ENCODE assay signal across 16 mouse cellular contexts in the genomic region with DNA sequence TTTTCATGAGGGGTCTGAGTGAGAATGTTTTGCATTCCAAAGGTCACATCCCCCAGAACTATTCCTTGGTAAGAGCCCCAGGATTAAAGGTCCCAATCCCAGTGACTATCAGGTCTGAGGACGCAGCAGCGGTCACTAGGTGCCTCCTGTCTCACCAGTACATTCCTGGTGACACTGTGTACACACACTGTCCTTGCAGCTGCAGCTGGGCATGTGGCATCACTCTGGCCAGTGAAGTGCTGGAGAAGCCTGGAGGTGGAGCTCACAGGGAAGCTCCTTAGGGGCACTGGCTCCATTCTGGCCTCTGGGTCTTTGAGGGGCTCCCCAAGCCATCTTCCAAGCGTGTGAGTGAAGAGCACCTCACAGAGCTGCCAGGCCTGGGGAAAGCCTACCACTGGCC.
"Had no signal": no experiment of that assay in that cellular context is flagged by ENCODE, and none has a peak within 500 bp of the region (broad histone marks: within the 10 kb centered on the region; RNA-seq: fewer than 3 reads in every experiment).

No protein-coding gene starts in this region.

- DNase-seq: lung, adult 2 months; lung, postnatal 14 days; lung, postnatal 36 days; right cerebral cortex, postnatal 14 days; thymus, adult 2 months; thymus, postnatal 25 days had no signal

- H3K27ac ChIP-seq: lung, embryonic 15.5 days; macrophage; midbrain, embryonic 13.5 days; midbrain, embryonic 15.5 days; neural tube, embryonic 12.5 days; stomach, embryonic 15.5 days; stomach, postnatal 0 days had no signal

- H3K4me1 ChIP-seq: lung, embryonic 15.5 days; midbrain, embryonic 13.5 days; midbrain, embryonic 15.5 days; neural tube, embryonic 12.5 days; stomach, embryonic 15.5 days had no signal

- H3K36me3 ChIP-seq: lung, embryonic 15.5 days; midbrain, embryonic 15.5 days; neural tube, embryonic 12.5 days; stomach, embryonic 15.5 days had no signal

- H3K4me3 ChIP-seq: lung, embryonic 15.5 days; megakaryocyte, embryonic 14.5 days; midbrain, embryonic 13.5 days; midbrain, embryonic 15.5 days; neural tube, embryonic 12.5 days; stomach, embryonic 15.5 days had no signal

- H3K4me2 ChIP-seq: lung, embryonic 15.5 days; midbrain, embryonic 11.5 days; midbrain, embryonic 13.5 days; midbrain, embryonic 15.5 days; neural tube, embryonic 12.5 days; stomach, embryonic 15.5 days had no signal

- H3K27me3 ChIP-seq: lung, embryonic 15.5 days; megakaryocyte, embryonic 14.5 days; midbrain, embryonic 13.5 days; midbrain, embryonic 15.5 days; neural tube, embryonic 12.5 days; stomach, embryonic 15.5 days had no signal

- H3K9ac ChIP-seq: lung, embryonic 15.5 days; midbrain, embryonic 13.5 days; midbrain, embryonic 15.5 days; neural tube, embryonic 12.5 days; stomach, embryonic 15.5 days had no signal

- ATAC-seq: lung, postnatal 0 days; midbrain, embryonic 13.5 days; midbrain, embryonic 15.5 days had no signal

- H3K9me3 ChIP-seq: lung, embryonic 15.5 days; megakaryocyte, embryonic 14.5 days; midbrain, embryonic 13.5 days; midbrain, embryonic 15.5 days; neural tube, embryonic 12.5 days; stomach, embryonic 15.5 days had no signal
